Mouse (Mus musculus) forebrain, embryonic 10.5 days (tissue): ENCODE measurements around the gene Rhof. TPM values are rescaled to one million over a fixed set of nuclear protein-coding genes. Genes with fewer than 3 reads are reported as not detected.

Experiments used
- DNase-seq: peaks from one replicate; pipeline ENCODE4 v3.0.0-alpha.2; 2017; ENCODE audit warnings: low spot score; ENCODE audit errors: extremely low spot score
- H3K27ac ChIP-seq: fragments of 300-500 bp; sonication (generic); 2 replicates; pipeline ENCODE4 v1.5.1; 2016; ENCODE audit warnings: mild to moderate bottlenecking
- H3K27me3 ChIP-seq: fragments of 300-500 bp; sonication (generic); 2 replicates; pipeline ENCODE4 v1.6.1; 2016; ENCODE audit warnings: mild to moderate bottlenecking; ENCODE audit not compliant: poor library complexity, severe bottlenecking
- H3K36me3 ChIP-seq: fragments of 300-500 bp; sonication (generic); replicated peaks from 2 replicates; pipeline ENCODE4 v1.6.1; 2016; ENCODE audit warnings: mild to moderate bottlenecking, moderate library complexity
- H3K4me1 ChIP-seq: fragments of 300-500 bp; sonication (generic); 2 replicates; pipeline ENCODE4 v1.6.1; 2016
- H3K4me3 ChIP-seq: fragments of 300-500 bp; sonication (generic); 2 replicates; pipeline ENCODE4 v1.5.1; 2016; ENCODE audit warnings: mild to moderate bottlenecking, moderate library complexity
- H3K9me3 ChIP-seq: fragments of 300-500 bp; sonication (generic); 2 replicates; pipeline ENCODE4 v1.6.1; 2016; ENCODE audit warnings: mild to moderate bottlenecking, moderate library complexity
- WGBS: fragments of 180-500 bp; shearing (Covaris S2); methylation state at CpG from one replicate; pipeline ENCODE4 v1.1.7; 2016; 5-methylcytosine and 5-hydroxymethylcytosine counted together
- polyA plus RNA-seq: library from polyadenylated mRNA; unstranded; fragments of >200 nt; fragmentation: Nextera tagmentation; extraction: Ambion mirVana; gene quantifications from 2 replicates; pipeline ENCODE4 v1.2.1, GENCODE M21; 2016

The Rhof gene
- polyA plus RNA-seq, 1 experiment from 2014 or later: 1.2 TPM

DNA sequence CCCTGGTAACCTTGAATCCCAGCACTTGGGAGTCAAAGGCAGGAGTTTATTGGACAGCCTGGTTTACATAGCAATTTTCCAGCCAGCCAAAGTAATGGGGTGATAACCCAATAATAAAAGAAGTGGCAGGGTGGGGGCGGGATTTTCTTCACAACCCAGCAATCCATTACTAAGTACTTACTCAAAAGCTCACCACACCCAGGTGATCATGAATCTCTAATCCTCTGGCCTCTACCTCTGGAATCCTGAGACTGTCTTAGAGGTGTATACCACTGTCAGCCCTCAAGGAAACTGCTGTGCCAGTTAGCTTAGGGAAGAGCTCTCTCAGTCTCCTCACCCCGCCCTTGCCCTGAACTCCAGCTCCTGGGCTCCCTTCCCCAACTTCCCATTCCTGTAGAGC lies 46.0 kb downstream of the Rhof start:
- H3K4me1 ChIP-seq: peaks cover 7% of the 10 kb centered on the region; the same call in 1 of the 2 replicates
- no peak overlapping the region for H3K4me3 ChIP-seq
- no peak for DNase-seq
- 89% methylated on average over 2 of the region's 2 CpGs for WGBS
- H3K27ac ChIP-seq: no peak overlapping the region
- H3K36me3 ChIP-seq: no peaks in the 10 kb centered on the region
- no peaks in the 10 kb centered on the region for H3K9me3 ChIP-seq
- no peaks in the 10 kb centered on the region for H3K27me3 ChIP-seq

DNA sequence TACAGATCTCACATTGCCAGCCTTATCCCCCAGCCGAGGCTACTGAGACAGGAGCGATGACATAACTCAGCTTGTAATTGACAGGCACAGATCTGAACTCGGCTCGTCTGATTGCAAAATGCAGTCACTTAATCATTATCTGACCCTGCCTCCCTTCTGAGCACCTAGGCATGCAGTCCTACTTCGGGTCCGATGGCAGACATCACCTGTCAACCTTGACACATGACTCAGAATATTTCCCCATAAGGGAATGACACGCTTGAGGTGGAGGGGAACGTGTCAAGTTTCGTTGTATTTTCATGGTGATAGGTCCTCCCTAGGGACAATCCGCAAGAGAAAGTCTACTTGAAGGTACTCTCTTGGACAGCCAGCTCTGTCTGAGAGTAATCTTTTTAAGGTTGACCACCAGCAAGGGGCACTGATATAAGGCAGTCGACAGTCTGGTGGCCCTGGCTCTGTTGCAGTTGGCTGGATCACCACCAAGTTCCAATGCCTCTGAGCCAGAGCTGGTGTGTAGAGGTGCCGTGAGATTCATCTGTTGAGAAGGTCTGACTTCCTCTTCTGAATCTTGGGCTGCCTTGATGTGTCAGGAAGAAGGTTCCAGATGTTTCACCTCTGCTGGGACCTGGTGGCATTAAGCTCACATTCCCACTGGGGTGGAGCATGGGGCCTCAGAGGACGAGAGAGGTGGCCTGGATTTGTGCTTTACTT lies 49.0 kb downstream of the Rhof start:
- H3K4me1 ChIP-seq: no peaks in the 10 kb centered on the region
- no peak for DNase-seq

GRCm38 (mm10) chr5:123080510-123080909 lies 52.0 kb downstream of the Rhof start:
- Histone ChIP-seq H3K4me1 (peaks cover 23% of the 10 kb centered on the region), H3K4me3 (no peak overlapping the region)
- 94% methylated on average over 13 of the region's 13 CpGs for WGBS

More for the DNA sequence above, 49.0 kb downstream of the Rhof start:
- Histone ChIP-seq H3K9me3 (peaks cover 3% of the 10 kb centered on the region; the same call in 1 of the 2 replicates), H3K4me3 (no peak overlapping the region), H3K27ac (no peak overlapping the region), H3K27me3 (no peaks in the 10 kb centered on the region), H3K36me3 (no peaks in the 10 kb centered on the region)
- WGBS: 89% methylated on average over 13 of the region's 13 CpGs

DNA sequence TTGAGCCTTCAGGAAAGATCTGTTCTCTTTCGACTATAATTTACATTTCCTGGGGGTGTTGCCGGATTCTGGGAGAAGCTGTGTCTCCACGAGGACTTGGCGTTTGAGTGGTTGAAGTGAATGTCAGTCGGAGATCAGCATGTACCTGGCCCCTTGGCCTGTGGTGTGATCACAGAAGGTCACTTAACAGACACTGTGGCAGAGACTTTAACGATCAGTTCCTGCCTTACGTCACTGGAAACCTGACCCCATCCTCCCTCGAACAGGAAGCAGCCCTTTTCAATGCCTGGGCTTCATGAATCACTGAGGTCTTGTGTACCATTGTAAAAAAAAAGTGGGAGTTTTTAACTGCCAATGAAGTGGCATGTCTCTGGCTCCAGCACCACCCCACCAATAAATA lies 52.5 kb downstream of the Rhof start:
- H3K4me3 ChIP-seq: no peak overlapping the region
- H3K27ac ChIP-seq: 0 out of 2 replicates have a peak overlapping the region, but pooled peaks have one; percentile 3
- H3K27me3 ChIP-seq: peaks cover 10% of the 10 kb centered on the region
- DNase-seq: no peak
- H3K9me3 ChIP-seq: peaks cover 3% of the 10 kb centered on the region; the same call in 1 of the 2 replicates
- H3K4me1 ChIP-seq: peaks cover 27% of the 10 kb centered on the region
- H3K36me3 ChIP-seq: no peaks in the 10 kb centered on the region
- 83% methylated on average over 8 of the region's 8 CpGs for whole genome bisulfite sequencing

More at GRCm38 (mm10) chr5:123080510-123080909, 52.0 kb downstream of the Rhof start:
- H3K9me3 ChIP-seq: peaks cover 3% of the 10 kb centered on the region; the same call in 1 of the 2 replicates
- no peak overlapping the region for H3K27ac ChIP-seq
- DNase-seq: no peak
- H3K27me3 ChIP-seq: peaks cover 10% of the 10 kb centered on the region
- no peaks in the 10 kb centered on the region for H3K36me3 ChIP-seq

- no peak for DNase-seq
- H3K9me3 ChIP-seq: peaks cover 3% of the 10 kb centered on the region; the same call in 1 of the 2 replicates
- H3K27me3 ChIP-seq: peaks cover 10% of the 10 kb centered on the region
- 100% methylated on average over 1 of the region's 1 CpGs for WGBS
- H3K4me1 ChIP-seq: peaks cover 29% of the 10 kb centered on the region
- H3K27ac ChIP-seq: 0 out of 2 replicates have a peak overlapping the region, but pooled peaks have one; percentile 3
- H3K36me3 ChIP-seq: no peaks in the 10 kb centered on the region
- no peak overlapping the region for H3K4me3 ChIP-seq
Observed at GRCm38 (mm10) chr5:123079568-123079967, 52.9 kb downstream of the Rhof start.

DNA sequence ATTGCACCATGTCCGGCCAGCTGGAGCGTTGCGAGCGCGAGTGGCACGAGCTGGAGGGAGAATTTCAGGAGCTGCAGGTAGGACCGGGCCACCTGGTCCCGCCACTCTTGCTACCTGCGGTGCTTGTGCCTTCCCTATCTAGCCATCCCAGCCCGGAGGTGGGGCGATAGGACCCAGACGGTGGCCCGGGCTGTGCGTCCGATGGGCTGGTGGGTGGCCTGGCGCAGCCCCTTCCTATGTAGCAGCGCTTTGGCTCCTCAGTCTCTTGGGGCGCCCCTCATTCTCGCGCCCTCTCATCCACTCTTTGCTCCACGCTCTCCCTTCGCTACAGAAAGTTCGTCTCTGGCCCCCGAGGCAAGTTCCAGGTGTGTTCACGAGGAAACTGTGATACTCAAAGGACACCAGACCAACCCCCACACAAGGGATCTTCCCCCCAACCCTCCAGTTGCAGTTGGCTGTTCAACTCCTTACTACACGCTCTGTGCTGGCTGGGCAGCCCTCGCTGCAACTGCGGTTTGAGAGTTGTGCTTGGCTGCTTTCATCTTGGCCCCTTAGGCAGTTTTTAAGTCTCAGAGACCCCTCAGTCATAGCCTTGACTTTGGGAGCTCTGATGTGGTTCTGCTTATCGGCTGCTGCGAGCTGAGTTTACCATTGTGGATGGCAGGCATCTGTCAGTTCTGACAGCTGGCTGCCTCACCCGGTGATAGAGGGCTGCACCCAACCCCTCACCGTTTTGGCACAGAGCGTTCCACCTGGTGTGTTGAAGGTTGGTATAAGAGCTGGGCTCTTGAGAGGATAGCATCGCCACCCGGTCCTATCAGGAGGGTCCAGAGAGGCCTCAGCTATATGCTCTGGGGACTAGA lies 55.8 kb downstream of the Rhof start:
- Histone ChIP-seq H3K36me3 (no peaks in the 10 kb centered on the region), H3K9me3 (peaks cover 3% of the 10 kb centered on the region; the same call in 1 of the 2 replicates), H3K27me3 (peaks cover 10% of the 10 kb centered on the region), H3K4me1 (peaks cover 29% of the 10 kb centered on the region), H3K4me3 (peak overlapping the region; percentile 91), H3K27ac (peak overlapping the region; percentile 86)
- WGBS: 6% methylated on average over 35 of the region's 35 CpGs
- DNase-seq: no peak

GRCm38 (mm10) chr5:123075576-123076418 lies 56.7 kb downstream of the Rhof start:
- Histone ChIP-seq H3K27ac (peak overlapping the region; percentile 86), H3K4me1 (peaks cover 29% of the 10 kb centered on the region), H3K27me3 (peaks cover 10% of the 10 kb centered on the region), H3K4me3 (peak overlapping the region; percentile 91), H3K9me3 (peaks cover 3% of the 10 kb centered on the region; the same call in 1 of the 2 replicates), H3K36me3 (no peaks in the 10 kb centered on the region)
- DNase-seq: peak; percentile 86
- 8% methylated on average over 45 of the region's 45 CpGs for WGBS

GRCm38 (mm10) chr5:123068714-123069113 lies 63.8 kb downstream of the Rhof start:
- no peaks in the 10 kb centered on the region for H3K27me3 ChIP-seq
- no peak overlapping the region for H3K4me3 ChIP-seq
- no peak for DNase-seq
- no peaks in the 10 kb centered on the region for H3K36me3 ChIP-seq
- H3K4me1 ChIP-seq: peaks cover 3% of the 10 kb centered on the region; the same call in 1 of the 2 replicates
- H3K9me3 ChIP-seq: 0 out of 2 replicates have a peak, but pooled peaks cover 2% of the 10 kb centered on the region
- 96% methylated on average over 2 of the region's 2 CpGs for WGBS
- H3K27ac ChIP-seq: no peak overlapping the region

GRCm38 (mm10) chr5:123068115-123068514 lies 64.4 kb downstream of the Rhof start, which contains the start of gene Tmem120b:
TSS of gene Tmem120b (plus strand) at chr5:123068415.
- WGBS: 88% methylated on average over 12 of the region's 12 CpGs
- Histone ChIP-seq H3K27ac (no peak within 1 kb of the TSS), H3K36me3 (no peaks in the 10 kb centered on the region), H3K27me3 (no peaks in the 10 kb centered on the region), H3K9me3 (0 out of 2 replicates have a peak, but pooled peaks cover 2% of the 10 kb centered on the region), H3K4me1 (peaks cover 3% of the 10 kb centered on the region; the same call in 1 of the 2 replicates), H3K4me3 (no peak within 1 kb of the TSS)
- no peak for DNase-seq

- Histone ChIP-seq H3K4me3 (no peak overlapping the region), H3K36me3 (no peaks in the 10 kb centered on the region), H3K27ac (no peak overlapping the region), H3K9me3 (0 out of 2 replicates have a peak, but pooled peaks cover 2% of the 10 kb centered on the region), H3K4me1 (peaks cover 3% of the 10 kb centered on the region; the same call in 1 of the 2 replicates), H3K27me3 (no peaks in the 10 kb centered on the region)
- WGBS: 40% methylated on average over 6 of the region's 6 CpGs
- DNase-seq: no peak
Observed at GRCm38 (mm10) chr5:123067395-123067995, 65.0 kb downstream of the Rhof start.

DNA sequence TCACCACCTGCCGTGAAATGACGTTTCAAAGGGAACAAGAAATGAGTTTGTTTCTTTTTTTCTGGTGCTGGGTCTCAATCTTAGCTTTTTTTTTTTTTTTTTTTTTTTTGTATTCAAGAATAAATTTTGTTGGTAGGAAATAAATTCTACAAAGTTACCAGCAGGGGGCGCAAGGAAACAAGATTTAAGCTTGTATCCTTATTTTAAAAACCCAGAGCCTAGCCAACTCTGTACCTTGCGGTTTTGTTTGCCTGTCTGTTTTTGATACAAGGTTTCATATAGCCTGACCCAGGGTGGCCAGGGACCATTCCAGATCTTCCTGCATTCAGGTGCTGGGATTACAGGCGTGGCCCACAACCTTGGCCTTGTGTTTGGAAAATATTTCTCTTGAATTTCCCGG lies 68.3 kb downstream of the Rhof start:
- 38% methylated on average over 6 of the region's 6 CpGs for WGBS
- Histone ChIP-seq H3K36me3 (no peaks in the 10 kb centered on the region), H3K9me3 (no peaks in the 10 kb centered on the region), H3K4me1 (peaks cover 13% of the 10 kb centered on the region), H3K4me3 (no peak overlapping the region), H3K27me3 (no peaks in the 10 kb centered on the region), H3K27ac (no peak overlapping the region)
- DNase-seq: peak; percentile 50
